Mouse (Mus musculus) megakaryocyte progenitor cell, adult 5-6 weeks (primary cell): ENCODE measurements at regions not wholly inside any gene's neighbourhood (a gene's known extent, or its start where the extent isn't known, plus 50 kb on each side); places are given as distances from the start of the nearest gene placed in this dataset.
A peak's percentile ranks its signal among the peaks of the same experiment; 100 is the strongest.

Source experiments
- ATAC-seq: replicated peaks from 2 replicates; pipeline ENCODE4 v1.8.0; 2016; ENCODE audit warnings: mild to moderate bottlenecking, moderate TSS enrichment, inconsistent platforms; ENCODE audit not compliant: poor library complexity

- peak; percentile 99 for ATAC-seq
Measured at GRCm38 (mm10) chr5:74943737-74944403, 100.7 kb downstream of the Chic2 start.

GRCm38 (mm10) chr5:74941426-74941825 is 103.1 kb downstream of the Chic2 start:
- ATAC-seq = no peak

GRCm38 (mm10) chr5:74937416-74937940 is 107.1 kb downstream of the Chic2 start:
- no peak for ATAC-seq

DNA sequence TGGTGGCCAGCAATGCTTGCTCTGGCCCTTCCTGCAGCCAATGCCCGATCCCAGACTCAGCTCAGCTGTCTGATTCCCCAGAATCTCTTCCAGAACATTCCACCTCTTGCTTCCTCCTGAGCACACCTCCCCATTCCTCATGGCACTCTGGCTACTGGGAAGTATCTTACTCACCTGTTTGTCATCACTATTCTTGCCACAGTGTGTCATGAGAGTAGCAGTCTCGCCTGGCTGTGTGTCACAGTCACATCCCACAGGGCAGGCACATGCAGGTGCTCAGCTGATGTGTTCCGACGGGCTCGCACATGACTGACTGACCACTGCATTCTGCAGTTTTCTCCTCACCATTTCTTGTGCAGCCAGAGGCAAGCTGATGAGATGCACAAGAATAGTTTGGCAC is 108.5 kb downstream of the Chic2 start:
- ATAC-seq = no peak

DNA sequence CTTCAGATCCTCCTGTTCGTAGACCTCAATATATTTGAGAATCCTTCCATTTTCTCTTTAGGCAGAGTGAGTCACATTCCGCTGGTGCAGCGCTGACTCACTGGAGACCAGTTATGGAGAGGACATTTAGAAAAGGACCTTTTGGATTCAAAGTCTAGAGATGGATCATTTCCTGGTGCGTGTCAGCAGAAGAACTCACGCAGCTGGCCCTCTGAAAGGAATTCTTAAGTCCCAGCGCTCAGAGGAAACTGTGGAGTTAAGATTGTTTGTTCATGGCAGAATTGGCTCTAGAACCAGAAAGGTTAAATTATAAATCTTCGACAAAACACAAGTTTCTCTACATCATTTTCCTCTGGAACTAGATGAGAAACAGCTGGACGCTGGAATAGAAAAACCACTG is 108.9 kb downstream of the Chic2 start:
- no peak for ATAC-seq

DNA sequence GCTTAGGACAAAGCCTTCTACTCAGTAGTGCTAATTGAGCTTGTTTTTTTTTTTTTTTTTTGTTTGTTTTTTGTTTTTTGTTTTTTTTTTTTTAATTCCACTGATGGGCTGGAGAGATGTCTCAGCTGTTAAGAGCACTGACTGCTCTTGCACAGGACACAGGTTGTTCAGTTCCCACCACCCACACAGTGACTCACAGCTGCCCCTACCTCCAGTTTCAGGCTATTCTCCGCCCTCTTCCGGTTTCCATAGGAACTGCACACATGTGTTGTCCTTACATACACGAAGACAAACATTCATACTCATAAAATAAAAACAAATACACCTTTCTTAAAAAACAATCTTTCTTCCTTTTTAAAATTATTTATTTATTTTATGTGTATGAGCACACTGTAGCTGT is 111.3 kb downstream of the Chic2 start:
- ATAC-seq = no peak

DNA sequence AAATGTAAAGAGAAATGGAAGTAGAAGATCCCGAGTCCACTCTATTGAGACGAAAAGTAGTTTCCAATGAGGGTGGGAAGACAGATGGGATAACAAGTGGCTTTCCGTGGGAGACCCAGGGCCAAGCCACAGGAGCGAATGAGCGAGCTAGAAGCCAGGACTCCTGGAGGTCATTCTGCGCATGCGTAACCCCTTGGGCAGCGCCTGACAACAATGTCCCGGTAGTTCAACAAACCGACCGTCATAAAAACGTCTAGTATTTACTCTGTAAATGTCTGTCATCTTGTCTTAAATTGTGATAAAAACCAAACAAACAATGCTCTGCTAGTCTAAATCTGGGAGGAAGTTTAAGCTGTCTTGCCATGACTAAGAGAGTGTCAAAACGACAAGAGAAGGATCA is 112.4 kb downstream of the Chic2 start:
- no peak for ATAC-seq

GRCm38 (mm10) chr5:74931765-74932164 is 112.8 kb downstream of the Chic2 start:
- no peak for ATAC-seq

DNA sequence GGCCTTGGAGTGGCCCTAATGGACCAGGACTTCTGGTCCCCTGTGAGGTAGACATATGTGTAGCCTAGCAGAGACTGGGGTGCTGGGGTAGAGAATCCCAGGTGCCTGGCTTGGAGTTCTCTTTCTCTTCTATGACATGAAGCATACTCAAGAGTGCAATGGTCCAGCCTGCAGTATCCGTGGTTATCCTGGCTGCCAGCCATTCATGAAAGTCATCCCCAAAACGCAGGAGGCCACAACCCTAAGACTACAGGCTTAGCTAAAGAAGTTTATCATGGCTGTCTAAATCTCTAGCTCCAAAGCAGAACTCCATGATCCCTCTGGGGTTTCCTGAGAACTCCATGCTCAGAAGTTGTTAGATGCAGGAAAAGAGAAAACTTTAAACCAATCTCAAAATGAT is 117.0 kb downstream of the Chic2 start:
- ATAC-seq = no peak

- ATAC-seq = no peak
Measured at GRCm38 (mm10) chr5:74925769-74926168, 118.8 kb downstream of the Chic2 start.

GRCm38 (mm10) chr5:74924031-74924533 is 120.5 kb downstream of the Chic2 start:
- ATAC-seq = no peak

DNA sequence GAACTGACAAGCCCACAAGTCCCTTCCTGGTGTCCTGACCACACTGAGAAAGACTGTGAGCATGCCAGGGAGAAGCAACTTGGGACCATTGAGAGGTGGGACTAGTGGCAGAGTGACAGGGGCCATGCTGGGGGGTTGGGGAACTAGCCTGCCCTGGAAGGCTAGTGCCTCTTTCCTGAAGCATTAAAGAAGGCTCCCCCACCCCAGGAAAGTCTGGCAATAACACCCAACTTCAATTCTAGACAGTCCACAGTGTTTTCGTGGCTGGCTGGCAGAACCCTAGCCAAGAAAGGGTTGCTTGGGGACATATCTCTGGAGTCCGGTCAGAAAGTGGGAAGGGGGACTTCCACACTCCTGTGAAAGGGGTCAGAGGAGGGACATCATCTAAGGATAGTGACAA is 121.2 kb downstream of the Chic2 start:
- no peak for ATAC-seq

- ATAC-seq = no peak
Measured at GRCm38 (mm10) chr5:74922881-74923280, 121.7 kb downstream of the Chic2 start.

DNA sequence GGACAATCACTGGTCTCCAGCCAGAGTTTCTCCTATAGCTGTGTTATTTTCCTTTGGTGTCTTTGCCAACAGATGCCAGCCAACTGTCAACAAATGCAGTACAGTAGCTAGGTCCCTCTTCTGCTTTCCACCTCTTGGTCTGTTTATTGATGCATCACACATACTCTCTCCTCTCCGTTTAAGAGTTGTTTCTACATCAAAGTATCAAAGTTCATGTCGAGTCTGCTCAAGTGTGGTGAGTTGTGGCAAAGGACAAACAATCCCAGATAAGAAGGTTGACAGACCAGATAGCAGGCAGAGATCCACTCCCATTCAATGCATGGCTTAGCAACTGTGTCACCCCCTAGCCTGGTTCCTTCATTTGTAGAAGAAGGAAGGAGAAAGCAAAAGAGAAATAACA is 123.6 kb downstream of the Chic2 start:
- no peak for ATAC-seq

DNA sequence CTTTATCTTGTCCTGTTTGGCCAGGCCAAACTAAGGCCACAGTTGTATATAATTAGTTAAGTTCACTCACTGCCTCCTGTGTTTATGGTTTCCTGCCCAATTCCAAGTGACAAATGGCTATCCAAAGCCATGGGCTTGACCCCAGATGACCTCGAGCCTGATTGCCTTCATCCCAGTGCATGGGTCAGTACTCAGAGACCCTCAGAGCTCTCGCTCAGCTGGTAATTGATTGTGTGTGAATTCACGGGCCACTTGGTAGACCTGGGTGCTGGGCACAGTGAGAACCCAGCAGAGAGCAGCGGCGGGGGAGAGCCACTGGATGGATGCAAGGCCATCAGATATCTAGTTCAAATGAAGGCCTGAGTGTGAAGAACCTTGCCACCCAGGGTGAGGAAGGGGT is 124.1 kb downstream of the Chic2 start:
- ATAC-seq = no peak

- no peak for ATAC-seq
Measured at GRCm38 (mm10) chr5:74905504-74906061, 139.0 kb downstream of the Chic2 start.

DNA sequence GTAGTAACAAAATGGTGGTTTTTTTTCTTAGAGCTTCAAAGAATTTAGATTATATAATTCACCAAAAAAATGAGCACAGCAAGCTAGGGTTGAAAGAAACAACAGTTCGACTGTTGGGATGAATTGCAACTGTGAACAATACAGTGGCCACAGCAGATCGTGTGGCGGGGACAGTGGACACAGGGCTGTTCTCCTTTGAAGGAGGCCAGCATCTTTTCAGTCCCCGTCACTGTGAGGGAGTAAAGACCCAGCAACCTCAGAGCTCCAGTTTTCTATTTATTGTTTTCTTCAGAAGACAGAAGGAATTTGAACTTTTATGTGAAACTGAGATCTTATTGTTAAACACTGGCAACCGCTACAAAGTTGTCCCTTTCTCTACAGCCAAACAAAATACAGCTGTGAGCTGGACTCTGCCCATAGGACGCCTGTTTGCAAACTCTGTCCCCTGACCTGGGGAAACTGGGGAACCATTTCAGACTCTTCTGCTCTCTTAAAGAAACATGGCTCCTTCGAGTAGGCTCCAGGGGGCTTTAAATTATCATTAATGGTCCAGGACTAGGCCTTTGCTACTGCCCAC is 139.6 kb downstream of the Chic2 start:
- no peak for ATAC-seq

DNA sequence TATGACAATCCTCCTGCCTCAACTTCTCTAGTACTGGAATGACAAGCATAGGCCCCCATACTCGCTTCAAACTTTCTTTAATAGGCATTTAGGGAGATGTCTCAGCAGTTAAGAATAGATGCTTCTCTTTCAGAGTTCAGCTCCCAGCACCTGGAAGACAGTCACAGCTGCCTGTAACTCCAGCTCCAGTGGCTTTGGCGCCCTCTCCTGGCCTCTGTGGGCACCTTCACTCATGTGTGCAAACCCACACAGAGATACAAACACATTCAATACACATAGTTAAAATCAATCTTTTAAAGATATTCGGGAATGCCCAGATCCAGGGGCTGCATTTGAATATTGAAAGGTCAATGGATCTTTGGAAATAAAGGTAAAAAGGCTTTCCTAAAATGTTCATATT is 140.2 kb downstream of the Chic2 start:
- ATAC-seq = no peak

GRCm38 (mm10) chr5:74903711-74904110 is 140.9 kb downstream of the Chic2 start:
- ATAC-seq = no peak

- no peak for ATAC-seq
Measured at GRCm38 (mm10) chr5:74897133-74897532, 147.4 kb downstream of the Chic2 start.

DNA sequence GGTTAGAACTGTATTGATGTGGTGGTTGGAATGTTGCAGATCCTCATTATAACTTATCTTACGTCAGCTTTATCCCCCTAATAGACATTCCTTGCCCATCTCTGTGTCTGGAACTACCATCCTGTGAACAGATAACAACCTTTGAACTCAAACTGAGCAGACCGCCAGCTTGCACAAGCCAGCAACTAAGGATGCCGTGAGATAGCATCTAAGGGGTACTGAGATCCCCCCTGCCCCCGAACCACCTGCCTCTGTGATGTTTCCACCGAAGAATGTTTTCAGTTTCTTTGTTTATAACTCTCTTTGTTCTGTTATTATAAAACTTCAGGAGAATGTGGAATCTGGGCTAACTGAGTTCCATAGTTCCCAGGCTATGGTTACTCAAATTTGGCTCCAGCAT is 151.3 kb downstream of the Chic2 start:
- ATAC-seq = no peak

GRCm38 (mm10) chr5:74891541-74891940 is 153.0 kb downstream of the Chic2 start:
- ATAC-seq = no peak
